Mouse (Mus musculus) induced T-regulatory cell, adult 2 months (primary cell): ENCODE data around the gene Pzp.

Source experiments
- DNase-seq: peaks from one replicate; pipeline ENCODE4 v3.0.0-alpha.2; 2012; ENCODE audit warnings: low read depth

Gene Pzp

GRCm38 (mm10) chr6:128436356-128437005 is 90.0 kb downstream of the Pzp start:
- DNase-seq: no peak

GRCm38 (mm10) chr6:128435474-128435873 is 91.0 kb downstream of the Pzp start:
- DNase-seq: no peak
